Mouse (Mus musculus): ENCODE results near the gene Lims1. TPM values are rescaled to one million over a fixed set of nuclear protein-coding genes. Genes with fewer than 3 reads are reported as not detected.
A peak's percentile ranks its signal among the peaks of the same experiment; 100 is the strongest.

The Lims1 gene
- polyA plus RNA-seq, 1 experiment: 170 TPM

GRCm38 (mm10) chr10:58364770-58365515 is 41.7 kb downstream of the Lims1 start:
- no peak overlapping the region for H3K27ac ChIP-seq (ENCODE audit: insufficient read depth, low read length)
- peaks cover 18% of the 10 kb centered on the region for H3K4me1 ChIP-seq (ENCODE audit: control insufficient read depth, insufficient read depth, low read length)
- no peak overlapping the region for H3K4me3 ChIP-seq (ENCODE audit: insufficient read depth, low read length)
- TF ChIP-seq CTCF (IDR thresholded peaks at IDR 0.05; ENCODE audit: borderline replicate concordance, insufficient read depth, low read length) (no peak), POLR2A (IDR thresholded peaks at IDR 0.05; ENCODE audit: low read depth, low read length) (no peak)

GRCm38 (mm10) chr10:58368791-58369706 is 45.8 kb downstream of the Lims1 start:
- H3K4me1 ChIP-seq (ENCODE audit: control insufficient read depth, insufficient read depth, low read length): peaks cover 9% of the 10 kb centered on the region; the same call in 1 of the 2 replicates
- TF ChIP-seq POLR2A (IDR thresholded peaks at IDR 0.05; ENCODE audit: low read depth, low read length): no peak
- TF ChIP-seq CTCF (IDR thresholded peaks at IDR 0.05; ENCODE audit: borderline replicate concordance, insufficient read depth, low read length): no peak
- H3K4me3 ChIP-seq (ENCODE audit: insufficient read depth, low read length): no peak overlapping the region
- 0 out of 2 replicates have a peak overlapping the region, but pooled peaks have one; percentile 18 for H3K27ac ChIP-seq (ENCODE audit: insufficient read depth, low read length)

- Histone ChIP-seq H3K27ac (ENCODE audit: insufficient read depth, low read length) (peak overlapping the region; percentile 18; the same call in 1 of the 2 replicates), H3K4me1 (ENCODE audit: control insufficient read depth, insufficient read depth, low read length) (peaks cover 9% of the 10 kb centered on the region; the same call in 1 of the 2 replicates), H3K4me3 (ENCODE audit: insufficient read depth, low read length) (no peak overlapping the region)
- TF ChIP-seq POLR2A (IDR thresholded peaks at IDR 0.05; ENCODE audit: low read depth, low read length): no peak
- TF ChIP-seq CTCF (IDR thresholded peaks at IDR 0.05; ENCODE audit: borderline replicate concordance, insufficient read depth, low read length): no peak
These were observed 46.4 kb downstream of the Lims1 start for GRCm38 (mm10) chr10:58369707-58370093.

GRCm38 (mm10) chr10:58370143-58370542 is 46.9 kb downstream of the Lims1 start:
- H3K27ac ChIP-seq (ENCODE audit: insufficient read depth, low read length): peak overlapping the region; percentile 49
- H3K4me1 ChIP-seq (ENCODE audit: control insufficient read depth, insufficient read depth, low read length): peaks cover 9% of the 10 kb centered on the region; the same call in 1 of the 2 replicates
- no peak overlapping the region for H3K4me3 ChIP-seq (ENCODE audit: insufficient read depth, low read length)
- TF ChIP-seq CTCF (IDR thresholded peaks at IDR 0.05; ENCODE audit: borderline replicate concordance, insufficient read depth, low read length) (no peak), POLR2A (IDR thresholded peaks at IDR 0.05; ENCODE audit: low read depth, low read length) (no peak)

- peak overlapping the region; percentile 49 for H3K27ac ChIP-seq (ENCODE audit: insufficient read depth, low read length)
- TF ChIP-seq CTCF (IDR thresholded peaks at IDR 0.05; ENCODE audit: borderline replicate concordance, insufficient read depth, low read length): no peak
- no peak for TF ChIP-seq POLR2A (IDR thresholded peaks at IDR 0.05; ENCODE audit: low read depth, low read length)
- H3K4me3 ChIP-seq (ENCODE audit: insufficient read depth, low read length): no peak overlapping the region
- H3K4me1 ChIP-seq (ENCODE audit: control insufficient read depth, insufficient read depth, low read length): peaks cover 9% of the 10 kb centered on the region; the same call in 1 of the 2 replicates
These were observed 47.3 kb downstream of the Lims1 start for GRCm38 (mm10) chr10:58370559-58370958.

GRCm38 (mm10) chr10:58371279-58371842 is 48.1 kb downstream of the Lims1 start:
- H3K4me3 ChIP-seq (ENCODE audit: insufficient read depth, low read length): no peak overlapping the region
- peaks cover 9% of the 10 kb centered on the region; the same call in 1 of the 2 replicates for H3K4me1 ChIP-seq (ENCODE audit: control insufficient read depth, insufficient read depth, low read length)
- no peak overlapping the region for H3K27ac ChIP-seq (ENCODE audit: insufficient read depth, low read length)
- TF ChIP-seq POLR2A (IDR thresholded peaks at IDR 0.05; ENCODE audit: low read depth, low read length) (no peak), CTCF (IDR thresholded peaks at IDR 0.05; ENCODE audit: borderline replicate concordance, insufficient read depth, low read length) (no peak)

- peaks cover 9% of the 10 kb centered on the region; the same call in 1 of the 2 replicates for H3K4me1 ChIP-seq (ENCODE audit: control insufficient read depth, insufficient read depth, low read length)
- TF ChIP-seq CTCF (IDR thresholded peaks at IDR 0.05; ENCODE audit: borderline replicate concordance, insufficient read depth, low read length) (no peak), POLR2A (IDR thresholded peaks at IDR 0.05; ENCODE audit: low read depth, low read length) (no peak)
- no peak overlapping the region; the same call in 1 of the 2 replicates for H3K27ac ChIP-seq (ENCODE audit: insufficient read depth, low read length)
- H3K4me3 ChIP-seq (ENCODE audit: insufficient read depth, low read length): no peak overlapping the region
These were observed 49.3 kb downstream of the Lims1 start for GRCm38 (mm10) chr10:58372430-58373030.

- Histone ChIP-seq H3K4me3 (ENCODE audit: insufficient read depth, low read length) (no peak overlapping the region), H3K27ac (ENCODE audit: insufficient read depth, low read length) (no peak overlapping the region), H3K4me1 (ENCODE audit: control insufficient read depth, insufficient read depth, low read length) (peaks cover 10% of the 10 kb centered on the region; the same call in 1 of the 2 replicates)
- TF ChIP-seq POLR2A (IDR thresholded peaks at IDR 0.05; ENCODE audit: low read depth, low read length) (no peak), CTCF (IDR thresholded peaks at IDR 0.05; ENCODE audit: borderline replicate concordance, insufficient read depth, low read length) (no peak)
These were observed 50.6 kb downstream of the Lims1 start for GRCm38 (mm10) chr10:58373829-58374228.
